Mouse (Mus musculus) midbrain, embryonic 14.5 days (tissue): Measurements from ENCODE around the gene L3hypdh. TPM values are rescaled to one million over a fixed set of nuclear protein-coding genes. Genes with fewer than 3 reads are reported as not detected.
"Not testable (repeated sequence)": the region's sequence is repeated elsewhere in the genome, so short reads cannot be mapped to it uniquely, and the experiment has no call there.

Experiments used
- ATAC-seq: fragments of 200-750 bp; cut with Nextera tagmentation; 2 replicates; pipeline ENCODE4 v1.8.0; 2017; ENCODE audit warnings: moderate number of reproducible peaks, moderate library complexity; ENCODE audit not compliant: low FRiP score, low TSS enrichment
- DNase-seq: peaks from one replicate; pipeline ENCODE4 v3.0.0-alpha.2; 2015
- H3K27ac ChIP-seq: fragments of 300-500 bp; sonication (generic); replicated peaks from 2 replicates; pipeline ENCODE4 v1.5.1; 2014; ENCODE audit warnings: mild to moderate bottlenecking, low read depth, low read length, moderate library complexity
- H3K27me3 ChIP-seq: fragments of 300-500 bp; sonication (generic); 2 replicates; pipeline ENCODE4 v1.6.1; 2014; ENCODE audit warnings: low read length, control low read depth, mixed read lengths; ENCODE audit not compliant: control insufficient read depth, insufficient read depth
- H3K36me3 ChIP-seq: fragments of 300-500 bp; sonication (generic); 2 replicates; pipeline ENCODE4 v1.6.1; 2014; ENCODE audit warnings: low read length, control low read depth; ENCODE audit not compliant: control insufficient read depth, insufficient read depth
- H3K4me1 ChIP-seq: fragments of 300-500 bp; sonication (generic); 2 replicates; pipeline ENCODE4 v1.6.1; 2014; ENCODE audit warnings: mild to moderate bottlenecking, antibody characterized with exemption, low read length, control low read depth; ENCODE audit not compliant: control insufficient read depth, insufficient read depth
- H3K4me2 ChIP-seq: fragments of 300-500 bp; sonication (generic); 2 replicates; pipeline ENCODE4 v1.6.1; 2014; ENCODE audit warnings: mild to moderate bottlenecking, low read length, moderate library complexity
- H3K4me3 ChIP-seq: fragments of 300-500 bp; sonication (generic); replicated peaks from 2 replicates; pipeline ENCODE4 v1.5.1; 2014; ENCODE audit warnings: low read depth, low read length
- H3K9ac ChIP-seq: fragments of 300-500 bp; sonication (generic); replicated peaks from 2 replicates; pipeline ENCODE4 v1.6.1; 2014; ENCODE audit warnings: mild to moderate bottlenecking, low read length, moderate library complexity
- H3K9me3 ChIP-seq: fragments of 300-500 bp; sonication (generic); 2 replicates; pipeline ENCODE4 v1.6.1; 2016; ENCODE audit warnings: low read length, control low read depth, mixed read lengths; ENCODE audit not compliant: control insufficient read depth
- WGBS: fragments of 180-500 bp; shearing (Covaris S2); extraction: QIAGEN DNeasy Blood & Tissue Kit; methylation state at CpG from one replicate; pipeline ENCODE4 v1.1.7; 2014; 5-methylcytosine and 5-hydroxymethylcytosine counted together
- polyA plus RNA-seq: library from polyadenylated mRNA; unstranded; fragments of >200 nt; fragmentation: Nextera tagmentation; extraction: Ambion mirVana; gene quantifications from 2 replicates; pipeline ENCODE4 v1.2.1, GENCODE M21; 2014

L3hypdh gene
- polyA plus RNA-seq, 1 experiment from 2014 or later = 11.7 TPM

DNA sequence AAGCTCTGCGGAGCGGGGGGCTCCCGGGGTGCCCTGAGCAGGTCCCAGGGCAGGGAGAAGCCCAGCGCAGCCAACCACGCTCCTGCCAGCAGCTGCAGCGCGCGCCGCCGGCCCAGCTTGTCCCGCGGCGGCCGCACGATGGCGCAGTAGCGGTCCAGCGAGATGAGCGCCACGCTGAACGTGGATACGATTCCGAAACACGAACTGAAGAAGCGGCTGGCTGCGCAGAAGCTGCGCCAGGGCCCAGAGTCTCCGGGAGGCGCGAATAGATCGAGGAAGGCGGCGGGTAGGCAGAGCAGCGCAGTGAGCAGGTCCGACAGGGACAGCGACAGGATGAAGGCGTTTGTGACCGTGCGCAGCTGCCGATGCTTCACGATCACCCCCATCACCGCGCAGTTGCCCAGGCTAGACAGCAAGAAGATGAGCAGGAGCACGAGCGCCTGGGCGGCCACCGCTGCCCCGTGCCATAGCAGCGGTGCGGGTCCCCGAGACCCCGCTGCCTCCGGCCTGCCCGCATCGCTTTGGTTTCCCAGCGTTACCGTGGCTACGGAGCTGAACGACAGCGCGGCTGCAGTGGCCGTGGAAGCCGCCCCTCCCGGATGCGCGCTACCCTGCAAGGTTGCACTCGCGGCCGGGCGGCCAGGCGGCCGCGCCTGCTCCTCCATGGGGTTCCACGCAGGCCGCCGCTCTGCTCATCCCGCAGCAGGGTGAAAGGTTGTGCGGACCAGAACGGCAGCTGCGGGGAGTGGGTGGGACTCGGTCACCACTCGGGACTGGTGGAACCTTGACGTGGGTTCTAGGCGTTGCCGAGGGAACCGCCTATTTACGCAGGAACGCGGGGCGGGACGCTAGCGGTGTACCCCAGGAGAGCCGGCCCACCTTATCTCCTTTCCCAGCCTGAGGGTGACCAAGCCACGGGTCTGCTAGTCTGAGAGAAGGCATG is 14.6 kb downstream of the L3hypdh start, which contains the start of gene Gpr135:
Gpr135 (minus strand) TSS at position 799 of the 943 bp plus-strand sequence.
- H3K36me3 ChIP-seq = peaks cover 4% of the 10 kb centered on the region; the same call in 1 of the 2 replicates
- H3K27me3 ChIP-seq = 0 out of 2 replicates have a peak, but pooled peaks cover 4% of the 10 kb centered on the region
- H3K4me1 ChIP-seq = peaks cover 8% of the 10 kb centered on the region; the same call in 1 of the 2 replicates
- peak within 1 kb of the TSS; percentile 94 for H3K27ac ChIP-seq
- H3K9me3 ChIP-seq = no peaks in the 10 kb centered on the region
- peak within 1 kb of the TSS; percentile 68 for H3K4me3 ChIP-seq
- WGBS = under 1% methylated on average over 91 of the region's 94 CpGs
- H3K9ac ChIP-seq = peak within 1 kb of the TSS; percentile 82
- ATAC-seq (peak; percentile 87), DNase-seq (peak; percentile 95)
- H3K4me2 ChIP-seq = peak within 1 kb of the TSS; percentile 73

DNA sequence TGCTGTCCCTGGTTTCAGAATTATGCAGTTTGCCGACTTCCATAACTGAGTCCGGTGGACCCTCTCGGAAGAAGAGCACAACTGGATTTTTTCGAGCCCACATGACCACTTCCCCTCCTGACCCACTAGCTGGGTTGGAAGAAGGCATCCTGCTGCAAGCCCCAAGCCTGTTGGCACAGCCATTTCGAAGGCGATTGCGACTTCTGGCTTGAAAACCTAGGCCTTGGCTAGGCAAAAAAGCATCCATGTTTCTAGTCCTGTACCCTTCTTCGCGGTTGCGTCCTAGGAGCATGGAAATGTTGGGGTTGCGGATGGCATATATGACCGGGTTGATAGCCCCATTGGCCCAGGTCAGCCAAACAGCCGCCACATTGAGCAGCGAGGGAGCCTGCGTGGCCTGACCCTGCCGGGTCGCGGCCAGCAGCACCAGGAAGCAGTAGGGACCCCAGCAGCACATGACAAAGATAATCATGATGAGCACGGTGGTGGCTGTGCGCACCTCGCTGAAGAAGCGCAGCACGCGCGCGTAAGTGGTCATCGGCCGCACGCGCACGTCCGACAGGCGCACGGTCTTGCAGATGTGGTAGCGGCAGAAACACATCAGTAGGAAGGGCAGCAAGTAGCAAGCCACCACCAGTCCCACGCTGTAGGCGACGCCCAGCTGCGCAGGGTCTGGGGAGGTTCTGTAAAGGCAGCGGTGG is 15.5 kb downstream of the L3hypdh start:
- Histone ChIP-seq H3K4me2 (peak overlapping the region; percentile 73), H3K9me3 (no peaks in the 10 kb centered on the region), H3K4me1 (peaks cover 8% of the 10 kb centered on the region; the same call in 1 of the 2 replicates), H3K27ac (peak overlapping the region; percentile 94), H3K9ac (peak overlapping the region; percentile 82), H3K4me3 (peak overlapping the region; percentile 68), H3K27me3 (0 out of 2 replicates have a peak, but pooled peaks cover 4% of the 10 kb centered on the region), H3K36me3 (no peaks in the 10 kb centered on the region)
- DNase-seq (peak; percentile 52), ATAC-seq (no peak; the same call in 1 of the 2 replicates)
- 4% methylated on average over 40 of the region's 40 CpGs for WGBS

DNA sequence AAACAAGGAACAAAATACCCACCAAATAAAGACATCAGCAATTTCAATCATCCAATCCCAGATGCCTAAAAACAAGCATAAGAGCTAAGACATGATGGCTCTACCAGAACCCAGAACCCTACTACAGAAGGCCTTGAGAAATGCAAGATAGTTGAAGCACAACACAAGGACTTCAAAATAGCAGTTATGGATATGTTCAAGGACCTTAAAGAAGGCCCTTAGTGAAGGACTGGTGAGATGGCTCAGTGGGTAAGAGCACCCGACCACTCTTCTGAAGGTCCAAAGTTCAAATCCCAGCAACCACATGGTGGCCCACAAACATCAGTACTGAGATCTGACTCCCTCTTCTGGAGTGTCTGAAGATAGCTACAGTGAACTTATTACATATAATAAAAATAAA is 27.5 kb downstream of the L3hypdh start:
- Histone ChIP-seq H3K4me3 (no peak overlapping the region), H3K9ac (no peak overlapping the region), H3K27me3 (no peaks in the 10 kb centered on the region), H3K4me1 (no peaks in the 10 kb centered on the region), H3K4me2 (no peak overlapping the region), H3K36me3 (no peaks in the 10 kb centered on the region), H3K9me3 (no peaks in the 10 kb centered on the region), H3K27ac (no peak overlapping the region)
- ATAC-seq (no peak), DNase-seq (no peak)
- WGBS = 92% methylated on average over 1 of the region's 1 CpGs

DNA sequence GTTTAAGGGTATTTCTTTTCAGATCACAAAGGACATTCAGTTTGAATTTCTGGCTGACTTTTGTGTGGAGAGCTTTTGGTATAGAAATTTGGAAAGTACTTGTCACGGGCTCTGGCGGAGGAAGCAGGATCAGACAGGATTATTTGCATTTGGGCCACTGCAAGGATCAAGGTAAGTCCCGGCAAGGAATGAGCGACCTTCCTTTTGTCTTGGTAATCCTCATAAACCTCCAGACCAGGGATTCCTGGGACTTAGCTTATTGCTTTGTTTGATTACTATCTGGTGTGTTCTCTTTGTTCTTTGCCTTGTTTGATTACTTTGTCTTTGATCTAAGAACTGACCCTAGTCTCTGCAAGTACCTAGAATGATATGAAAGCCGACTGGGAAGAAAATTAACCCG is 31.4 kb downstream of the L3hypdh start:
- H3K4me1 ChIP-seq = no peaks in the 10 kb centered on the region
- H3K27ac ChIP-seq = no peak overlapping the region
- no peak overlapping the region for H3K9ac ChIP-seq
- no peak for DNase-seq
- no peaks in the 10 kb centered on the region for H3K36me3 ChIP-seq
- WGBS = 13% methylated on average over 6 of the region's 6 CpGs
- no peaks in the 10 kb centered on the region for H3K27me3 ChIP-seq
- no peak for ATAC-seq
- H3K4me3 ChIP-seq = no peak overlapping the region
- peaks cover 3% of the 10 kb centered on the region; the same call in 1 of the 2 replicates for H3K9me3 ChIP-seq
- no peak overlapping the region for H3K4me2 ChIP-seq

DNA sequence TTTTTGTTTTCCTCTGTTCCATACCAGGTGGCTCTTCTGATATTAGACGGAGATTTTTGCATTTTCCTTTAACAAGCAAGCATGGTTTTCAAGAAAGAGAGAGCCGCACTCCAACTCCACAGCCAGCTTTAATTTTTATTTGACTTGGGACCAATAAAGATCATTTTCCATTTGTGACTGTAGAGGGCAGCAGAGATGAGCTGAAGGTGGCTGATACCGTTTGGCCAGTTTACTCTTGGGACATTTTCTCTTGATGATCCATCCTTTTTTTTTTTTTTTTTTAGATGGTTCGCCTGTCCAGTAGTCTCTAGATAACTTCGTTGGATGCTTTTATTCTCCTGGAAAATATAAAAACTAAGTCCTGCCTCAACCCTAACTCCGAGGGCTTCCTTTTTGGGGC is 31.9 kb downstream of the L3hypdh start:
- Histone ChIP-seq H3K27me3 (no peaks in the 10 kb centered on the region), H3K4me1 (no peaks in the 10 kb centered on the region), H3K36me3 (no peaks in the 10 kb centered on the region), H3K9me3 (peaks cover 3% of the 10 kb centered on the region; the same call in 1 of the 2 replicates), H3K4me3 (no peak overlapping the region), H3K27ac (no peak overlapping the region), H3K9ac (no peak overlapping the region), H3K4me2 (no peak overlapping the region)
- 38% methylated on average over 6 of the region's 6 CpGs for WGBS
- DNase-seq = peak; percentile 69
- ATAC-seq = no peak

DNA sequence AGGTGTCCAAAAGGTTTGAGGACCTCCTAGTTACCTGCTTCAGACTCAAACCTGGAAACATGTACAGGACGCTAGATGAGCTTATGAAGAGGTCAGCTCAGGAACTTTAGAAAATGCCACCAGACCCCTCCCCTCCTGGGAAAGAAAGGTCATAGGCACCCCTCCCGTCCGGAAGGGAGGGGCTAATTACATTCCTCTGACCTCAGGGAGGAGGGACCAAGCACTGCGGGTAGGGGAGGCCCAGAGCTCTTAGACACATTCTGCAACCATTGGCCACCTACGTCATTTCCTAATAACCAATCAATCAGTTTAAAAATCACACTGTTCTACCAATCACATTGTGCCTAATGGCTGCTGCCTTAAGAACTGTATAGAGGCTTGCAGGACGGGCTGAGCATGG is 32.7 kb downstream of the L3hypdh start:
- Histone ChIP-seq H3K4me3 (no peak overlapping the region), H3K9ac (no peak overlapping the region), H3K4me2 (no peak overlapping the region), H3K9me3 (peaks cover 3% of the 10 kb centered on the region; the same call in 1 of the 2 replicates), H3K27me3 (no peaks in the 10 kb centered on the region), H3K27ac (no peak overlapping the region), H3K4me1 (no peaks in the 10 kb centered on the region), H3K36me3 (no peaks in the 10 kb centered on the region)
- ATAC-seq = no peak
- 83% methylated on average over 6 of the region's 6 CpGs for WGBS
- no peak for DNase-seq

DNA sequence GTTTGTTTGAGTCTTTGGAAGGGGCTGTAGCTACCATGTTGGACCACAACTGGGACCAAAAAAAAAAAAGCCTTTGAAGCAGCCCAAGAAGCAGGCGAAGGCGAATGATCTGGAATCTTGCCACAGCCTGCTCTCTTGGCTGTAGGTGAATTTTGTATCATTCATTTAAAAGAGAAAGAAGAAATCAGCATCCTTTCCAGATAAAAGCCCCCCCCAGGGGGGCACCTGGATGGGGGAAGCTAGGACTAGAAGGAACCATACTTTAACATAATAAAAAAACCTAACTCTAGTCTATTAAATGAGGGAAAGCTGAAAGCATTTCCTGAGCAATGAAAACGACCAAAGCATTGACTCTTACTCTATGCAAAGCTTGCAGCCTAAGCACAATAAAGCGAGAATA is 34.4 kb downstream of the L3hypdh start:
- H3K36me3 ChIP-seq = no peaks in the 10 kb centered on the region
- DNase-seq (no peak), ATAC-seq (no peak)
- no peaks in the 10 kb centered on the region for H3K4me1 ChIP-seq
- H3K27ac ChIP-seq = no peak overlapping the region
- no peak overlapping the region for H3K9ac ChIP-seq
- H3K4me2 ChIP-seq = no peak overlapping the region
- no peaks in the 10 kb centered on the region for H3K27me3 ChIP-seq
- H3K4me3 ChIP-seq = no peak overlapping the region
- WGBS = 87% methylated on average over 4 of the region's 4 CpGs
- peaks cover 3% of the 10 kb centered on the region; the same call in 1 of the 2 replicates for H3K9me3 ChIP-seq

DNA sequence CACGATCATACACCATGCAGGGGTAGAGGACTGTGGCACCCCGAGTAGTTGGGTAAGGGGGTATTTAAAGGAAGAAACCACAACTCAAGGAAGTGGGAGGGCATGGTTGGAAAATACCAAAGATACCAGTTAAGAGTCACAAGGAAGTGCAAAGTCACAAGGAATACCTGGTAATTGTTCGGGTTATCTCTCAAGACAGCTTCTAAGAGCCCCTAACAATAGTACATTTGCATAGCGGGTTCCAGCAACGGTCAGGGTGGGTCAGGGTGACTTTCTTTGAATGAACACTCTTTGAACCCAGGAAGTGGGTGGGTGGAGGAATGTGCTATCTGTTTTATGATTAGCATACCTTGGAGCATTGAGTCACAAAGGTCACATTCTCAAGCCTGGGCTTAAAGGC is 35.1 kb downstream of the L3hypdh start:
- H3K4me3 ChIP-seq, ATAC-seq, H3K27me3 ChIP-seq, DNase-seq, H3K4me2 ChIP-seq, H3K9me3 ChIP-seq, H3K27ac ChIP-seq, H3K36me3 ChIP-seq, H3K9ac ChIP-seq, H3K4me1 ChIP-seq: not testable (repeated sequence)
- 93% methylated on average over 5 of the region's 5 CpGs for WGBS
